In the genomic region with DNA sequence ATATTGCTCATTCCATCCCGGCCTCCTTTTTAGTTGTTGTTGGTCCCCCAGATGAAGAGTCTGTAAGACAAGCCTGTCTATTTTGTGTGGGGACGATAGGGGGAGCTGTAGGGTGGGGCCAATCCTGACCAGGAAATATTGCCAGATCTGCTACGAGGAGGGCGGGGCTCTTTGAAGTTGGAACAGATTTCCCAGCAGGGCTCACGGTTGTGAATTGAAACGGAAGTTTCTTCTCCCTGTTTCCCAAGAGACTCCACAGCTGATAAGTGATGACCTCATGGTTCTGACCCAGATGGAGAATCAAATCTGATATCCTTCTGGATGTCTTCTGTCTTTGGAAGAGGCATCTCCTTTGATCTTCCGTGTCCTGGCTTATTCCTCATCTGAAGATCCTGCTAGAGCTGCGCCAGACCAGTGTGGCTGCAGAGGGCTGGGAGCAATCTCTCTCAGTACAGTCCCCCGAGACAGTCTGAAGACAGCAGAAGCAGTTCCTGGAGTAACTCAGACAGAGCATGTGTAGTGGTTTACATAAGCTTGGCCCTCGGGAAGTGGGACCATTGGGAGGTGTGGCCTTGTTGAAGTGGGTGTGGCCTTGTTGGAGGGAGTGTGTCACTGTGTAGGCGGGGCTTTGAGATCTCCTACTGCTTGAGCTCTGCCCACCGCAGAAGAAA, we compare ENCODE assay signal across 8 mouse cellular contexts.
DNase-seq lines count a peak whose midpoint lies in the region; ATAC-seq lines count a peak whose summit lies in the region.

No protein-coding gene starts in this region.

- DNase-seq in left cerebral cortex, adult 18-20 months (ENCODE audit: low spot score in 2 of 2) = peak; percentile 20 to 22
- DNase-seq in left cerebral cortex, adult 11 months (ENCODE audit: low spot score) = no peak
- DNase-seq in cerebellum, adult 9-10 months = peak; percentile 82
- peak; percentile 3 to 33 for DNase-seq in frontal cortex, adult 2 months (ENCODE audit: extremely low spot score in 1 of 2, low spot score in 1 of 2)
- peak; percentile 59 for DNase-seq in hindbrain, embryonic 11.5 days (ENCODE audit: low spot score)
- peak; percentile 21 for DNase-seq in layer of hippocampus, adult 8-10 months (ENCODE audit: low spot score in 2 of 2)
- DNase-seq in lung, postnatal 36 days = peak; percentile 89

- no peaks in the 10 kb centered on the region for H3K27me3 ChIP-seq in hindbrain, embryonic 11.5 days (ENCODE audit: control insufficient read depth, insufficient read depth, low read length)
- H3K27me3 ChIP-seq in stomach, embryonic 15.5 days (replicated peaks) = no peaks in the 10 kb centered on the region

- ATAC-seq in hindbrain, embryonic 11.5 days (ENCODE audit: low FRiP score) = peak; percentile 33; the same call in 1 of the 2 replicates
- peak; percentile 86 for ATAC-seq in stomach, embryonic 15.5 days (ENCODE audit: insufficient read depth, low FRiP score, low read depth)

- H3K9me3 ChIP-seq in hindbrain, embryonic 11.5 days (ENCODE audit: control insufficient read depth, low read length) = no peaks in the 10 kb centered on the region
- H3K9me3 ChIP-seq in stomach, embryonic 15.5 days = no peaks in the 10 kb centered on the region

- no peak overlapping the region for H3K27ac ChIP-seq in hindbrain, embryonic 11.5 days (ENCODE audit: low read depth, low read length)
- peak overlapping the region; percentile 65 for H3K27ac ChIP-seq in stomach, embryonic 15.5 days

- WGBS in hindbrain, embryonic 11.5 days = 16% methylated on average over 12 of the region's 12 CpGs
- WGBS in stomach, embryonic 15.5 days = 11% methylated on average over 12 of the region's 12 CpGs

- no peaks in the 10 kb centered on the region for H3K4me1 ChIP-seq in hindbrain, embryonic 11.5 days (replicated peaks; ENCODE audit: control insufficient read depth, insufficient read depth, low read length)
- H3K4me1 ChIP-seq in stomach, embryonic 15.5 days = 0 out of 2 replicates have a peak, but pooled peaks cover 5% of the 10 kb centered on the region

- H3K4me3 ChIP-seq in hindbrain, embryonic 11.5 days (ENCODE audit: low read depth, low read length) = no peak overlapping the region
- H3K4me3 ChIP-seq in stomach, embryonic 15.5 days (replicated peaks) = peak overlapping the region; percentile 14

- H3K36me3 ChIP-seq in hindbrain, embryonic 11.5 days (ENCODE audit: control insufficient read depth, insufficient read depth, low read length) = no peaks in the 10 kb centered on the region
- H3K36me3 ChIP-seq in stomach, embryonic 15.5 days = no peaks in the 10 kb centered on the region

- peak overlapping the region; percentile 25; the same call in 1 of the 2 replicates for H3K4me2 ChIP-seq in hindbrain, embryonic 11.5 days (replicated peaks; ENCODE audit: low read depth, low read length)
- H3K4me2 ChIP-seq in stomach, embryonic 15.5 days = peak overlapping the region; percentile 38

- no peak overlapping the region for H3K9ac ChIP-seq in hindbrain, embryonic 11.5 days (ENCODE audit: low read depth, low read length)
- no peak overlapping the region for H3K9ac ChIP-seq in stomach, embryonic 15.5 days
